Mouse (Mus musculus) C2C12 (cell line): ENCODE measurements around the gene Raf1. TPM values are rescaled to one million over a fixed set of nuclear protein-coding genes. Genes with fewer than 3 reads are reported as not detected.

Source experiments
- H3K27me3 ChIP-seq: one replicate; pipeline ENCODE4 v1.6.1; 2011; ENCODE audit not compliant: control insufficient read depth, insufficient read depth, insufficient read length
- H3K36me3 ChIP-seq: one replicate; pipeline ENCODE4 v1.6.1; 2011; ENCODE audit not compliant: control insufficient read depth, insufficient read depth
- H3K4me3 ChIP-seq: one replicate; pipeline ENCODE4 v1.5.1; 2011; ENCODE audit warnings: mild to moderate bottlenecking, control low read depth; ENCODE audit not compliant: poor library complexity, insufficient read depth, severe bottlenecking
- H3K79me2 ChIP-seq: one replicate; pipeline ENCODE4 v1.6.1; 2011; ENCODE audit not compliant: control insufficient read depth, insufficient read depth
- H3K79me3 ChIP-seq: one replicate; pipeline ENCODE4 v1.6.1; 2011; ENCODE audit warnings: low read depth, control low read depth
- H3ac ChIP-seq: one replicate; pipeline ENCODE3; 2011; ENCODE audit warnings: low read depth; ENCODE audit not compliant: control insufficient read depth, insufficient read length
- CEBPB ChIP-seq: IDR thresholded peaks from one replicate; pipeline ENCODE4 v1.6.1; 2011; ENCODE audit warnings: low read depth, mild to moderate bottlenecking, control low read depth, moderate library complexity
- CTCF ChIP-seq: IDR thresholded peaks from one replicate; pipeline ENCODE4 v1.5.1; 2011; ENCODE audit not compliant: control insufficient read depth, insufficient read depth, insufficient read length
- FOSL1 ChIP-seq: IDR thresholded peaks from one replicate; pipeline ENCODE4 v1.8.0; 2011; ENCODE audit warnings: mild to moderate bottlenecking, low read length; ENCODE audit not compliant: poor library complexity, insufficient read depth, severe bottlenecking
- MAX ChIP-seq: IDR thresholded peaks from one replicate; pipeline ENCODE4 v1.6.1; 2011; ENCODE audit warnings: mild to moderate bottlenecking, control low read depth
- MYOD1 ChIP-seq: IDR thresholded peaks from one replicate; pipeline ENCODE4 v1.6.1; 2011; ENCODE audit warnings: low read depth; ENCODE audit not compliant: control insufficient read depth, insufficient read length
- MYOG ChIP-seq: IDR thresholded peaks from one replicate; pipeline ENCODE4 v1.6.1; 2011; ENCODE audit not compliant: control insufficient read depth, insufficient read length; ENCODE audit errors: extremely low read depth
- USF1 ChIP-seq: IDR thresholded peaks from one replicate; pipeline ENCODE4 v1.6.1; 2011; ENCODE audit warnings: low read depth, mild to moderate bottlenecking, control low read depth, moderate library complexity
- polyA plus RNA-seq: library from polyadenylated mRNA; unstranded; fragments of >200 nt; fragmentation: generic; extraction: Trizol; gene quantifications from one replicate; pipeline ENCODE4 v1.2.1, GENCODE M21; 2012; ENCODE audit warnings: missing spikeins

Raf1 gene
- polyA plus RNA-seq, 1 experiment: 61.8 TPM

DNA sequence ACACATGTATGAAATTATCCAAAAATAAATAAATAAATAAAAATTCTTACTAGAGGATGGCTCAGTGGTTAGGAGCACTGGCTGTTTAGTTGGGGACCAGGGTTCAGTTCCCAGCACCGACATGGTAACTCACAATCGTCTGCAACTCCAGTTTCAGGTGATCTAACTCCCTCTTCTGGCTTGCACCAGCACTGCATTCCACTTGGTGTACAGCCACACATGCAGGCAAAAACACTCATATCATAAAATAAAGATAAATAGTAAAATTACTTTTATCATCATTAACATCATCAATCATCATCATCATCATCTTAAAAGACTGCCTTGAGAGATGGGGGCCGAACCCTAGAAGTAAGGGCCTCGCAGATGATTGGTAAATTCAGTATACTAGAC, 75.1 kb downstream of the Raf1 start:
- no peaks in the 10 kb centered on the region for H3K36me3 ChIP-seq
- H3ac ChIP-seq: no peak overlapping the region
- H3K4me3 ChIP-seq: no peak overlapping the region
- TF ChIP-seq CTCF: no peak
- TF ChIP-seq USF1: no peak
- no peak for TF ChIP-seq MYOG
- TF ChIP-seq MAX: no peak
- TF ChIP-seq MYOD1: no peak
- TF ChIP-seq FOSL1: no peak
- no peak for TF ChIP-seq CEBPB
- peaks cover 30% of the 10 kb centered on the region for H3K79me2 ChIP-seq
- H3K27me3 ChIP-seq: no peaks in the 10 kb centered on the region
- peaks cover 15% of the 10 kb centered on the region for H3K79me3 ChIP-seq

DNA sequence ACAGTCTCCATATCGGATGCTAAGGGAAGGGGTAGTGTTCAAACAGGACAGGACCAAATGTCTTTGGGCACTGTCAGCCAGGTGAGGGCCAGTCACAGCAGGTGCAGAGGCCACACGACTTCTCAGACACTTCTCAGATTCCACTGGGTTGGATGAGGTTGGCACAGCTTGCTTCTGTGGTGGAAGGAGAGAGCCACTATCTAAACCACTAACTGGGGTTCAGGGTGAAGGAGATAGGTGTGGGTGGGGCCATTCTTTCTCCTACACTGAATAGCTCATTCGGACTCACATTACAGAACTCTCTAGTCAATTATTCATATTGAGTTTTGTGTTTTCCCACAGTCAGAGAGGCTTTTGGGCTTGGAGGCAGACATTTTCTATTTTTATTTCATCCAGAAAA, 80.8 kb downstream of the Raf1 start:
- Histone ChIP-seq H3ac (no peak overlapping the region), H3K79me2 (no peaks in the 10 kb centered on the region), H3K4me3 (no peak overlapping the region), H3K36me3 (no peaks in the 10 kb centered on the region), H3K79me3 (no peaks in the 10 kb centered on the region), H3K27me3 (peaks cover 3% of the 10 kb centered on the region)
- TF ChIP-seq MYOD1: no peak
- no peak for TF ChIP-seq MAX
- no peak for TF ChIP-seq USF1
- no peak for TF ChIP-seq CEBPB
- TF ChIP-seq FOSL1: no peak
- TF ChIP-seq MYOG: no peak
- no peak for TF ChIP-seq CTCF

DNA sequence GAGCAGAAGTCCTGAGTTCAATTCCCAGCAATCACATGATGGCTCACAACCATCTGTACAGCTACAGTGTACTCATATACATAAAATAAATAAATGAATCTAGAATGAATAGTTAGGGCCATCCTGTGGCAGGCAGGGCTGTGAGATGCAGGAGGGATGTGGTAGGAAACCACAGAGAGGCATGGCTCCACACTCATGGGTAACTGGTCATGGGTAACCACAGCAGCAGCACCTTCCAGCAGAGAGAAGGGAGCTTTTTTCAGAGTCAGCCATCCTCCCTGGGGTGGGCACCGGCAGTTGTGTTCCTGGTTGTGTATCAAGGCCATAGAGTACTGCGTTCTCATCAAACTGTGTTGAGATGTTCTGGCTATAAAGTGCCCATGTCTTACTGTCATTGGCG, 82.0 kb downstream of the Raf1 start:
- peaks cover 3% of the 10 kb centered on the region for H3K27me3 ChIP-seq
- no peak overlapping the region for H3K4me3 ChIP-seq
- no peaks in the 10 kb centered on the region for H3K36me3 ChIP-seq
- TF ChIP-seq USF1 (no peak), CEBPB (no peak), MYOG (no peak)
- no peaks in the 10 kb centered on the region for H3K79me2 ChIP-seq
- no peak overlapping the region for H3ac ChIP-seq
- H3K79me3 ChIP-seq: no peaks in the 10 kb centered on the region

DNA sequence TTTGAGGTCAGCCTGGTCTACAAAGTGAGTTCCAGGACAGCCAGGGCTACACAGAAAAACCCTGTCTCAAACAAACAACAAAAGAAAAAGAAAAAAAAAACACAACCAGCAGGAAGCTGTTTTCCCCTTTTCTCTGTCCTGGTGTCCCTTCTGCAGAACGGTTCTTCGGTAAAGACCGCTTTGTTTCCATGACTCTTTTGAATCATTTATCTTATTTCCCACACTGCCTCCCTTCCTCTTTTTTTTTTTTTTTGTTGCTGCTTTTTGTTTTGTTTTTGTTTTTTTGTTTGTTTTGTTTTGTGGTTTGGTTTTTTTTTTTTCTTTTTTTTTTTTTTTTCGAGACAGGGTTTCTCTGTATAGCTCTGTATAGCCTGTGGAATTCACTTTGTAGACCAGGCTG, 83.2 kb downstream of the Raf1 start:
- Histone ChIP-seq H3K4me3 (no peak overlapping the region), H3ac (no peak overlapping the region), H3K79me2 (no peaks in the 10 kb centered on the region), H3K27me3 (peaks cover 3% of the 10 kb centered on the region), H3K36me3 (no peaks in the 10 kb centered on the region), H3K79me3 (no peaks in the 10 kb centered on the region)
- TF ChIP-seq MYOD1 (no peak), USF1 (no peak), FOSL1 (no peak), MAX (no peak), CEBPB (no peak), MYOG (no peak)

DNA sequence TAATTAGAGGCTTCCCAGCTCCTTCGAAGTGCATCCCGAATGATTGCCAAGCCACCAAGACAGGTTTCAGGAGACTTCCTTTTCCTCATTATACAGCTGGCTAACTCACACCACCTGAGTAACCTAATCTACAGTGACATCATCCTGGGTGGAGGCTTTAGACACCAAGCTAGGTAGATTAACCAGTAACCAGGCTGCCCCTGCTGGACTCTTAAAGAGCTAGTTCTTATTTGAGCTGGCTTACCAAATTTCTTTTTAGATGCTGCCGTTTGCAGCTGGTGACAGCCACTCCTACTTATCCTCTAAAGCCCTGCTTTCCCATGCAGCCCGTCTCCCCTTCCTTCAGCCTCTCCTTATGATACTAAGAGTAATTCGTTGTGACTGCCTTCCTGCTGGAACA, 84.0 kb downstream of the Raf1 start, which contains the start of gene Mkrn2os:
TSS of gene Mkrn2os (minus strand) at position 119 of the 400 bp plus-strand sequence.
- Histone ChIP-seq H3K36me3 (no peaks in the 10 kb centered on the region), H3K4me3 (no peak within 1 kb of the TSS)

DNA sequence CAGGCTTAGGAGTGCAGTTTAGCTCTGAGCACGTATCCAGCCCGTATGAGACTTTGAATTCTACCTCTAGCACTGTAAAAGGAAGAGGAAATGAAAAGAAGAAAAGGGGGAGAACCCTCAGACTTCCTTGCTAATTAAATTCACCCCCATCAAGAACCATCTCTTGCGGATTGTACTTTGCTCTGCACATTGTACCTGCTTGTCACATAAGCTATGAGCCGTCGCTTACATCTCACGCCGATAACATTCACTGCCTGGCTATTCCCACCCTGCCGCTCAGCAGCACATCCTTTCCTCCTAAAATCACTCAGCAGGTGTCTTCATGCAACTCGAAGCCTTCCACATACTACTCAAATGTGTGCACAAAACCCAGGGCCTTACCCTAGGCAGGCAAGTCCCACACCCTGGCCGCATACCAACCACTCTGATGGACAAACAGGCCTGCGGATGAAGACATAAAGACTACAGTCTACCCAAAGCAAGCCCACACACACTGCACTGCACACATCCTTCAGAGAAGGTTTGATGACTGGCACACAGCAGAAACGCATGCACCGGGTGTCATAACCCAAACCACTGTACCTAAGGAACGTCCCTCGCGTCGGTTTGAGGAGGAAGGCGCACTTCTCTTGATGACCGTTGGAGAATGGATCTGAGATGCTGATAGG, 84.6 kb downstream of the Raf1 start:
- H3K79me2 ChIP-seq: no peaks in the 10 kb centered on the region
- TF ChIP-seq CTCF (no peak), MYOG (no peak), CEBPB (no peak), FOSL1 (no peak), MAX (no peak), MYOD1 (no peak), USF1 (no peak)
- no peak overlapping the region for H3ac ChIP-seq
- H3K4me3 ChIP-seq: no peak overlapping the region
- H3K36me3 ChIP-seq: no peaks in the 10 kb centered on the region
- no peaks in the 10 kb centered on the region for H3K79me3 ChIP-seq
- peaks cover 3% of the 10 kb centered on the region for H3K27me3 ChIP-seq

More for the DNA sequence above, 84.0 kb downstream of the Raf1 start, which contains the start of gene Mkrn2os:
- Histone ChIP-seq H3ac (no peak within 1 kb of the TSS), H3K79me3 (no peaks in the 10 kb centered on the region), H3K27me3 (peaks cover 3% of the 10 kb centered on the region), H3K79me2 (no peaks in the 10 kb centered on the region)
- TF ChIP-seq MAX (no peak), FOSL1 (no peak), MYOD1 (no peak), CTCF (no peak), USF1 (no peak), CEBPB (no peak), MYOG (no peak)
